Mouse (Mus musculus) MN1 (cell line): ENCODE measurements around the gene Gnptab.
"Not testable (repeated sequence)": the region's sequence is repeated elsewhere in the genome, so short reads cannot be mapped to it uniquely, and the experiment has no call there.

Experiments
- DNase-seq: peaks from one replicate; pipeline ENCODE4 v3.0.0-alpha.2; 2016; ENCODE audit warnings: low spot score

The Gnptab gene

DNA sequence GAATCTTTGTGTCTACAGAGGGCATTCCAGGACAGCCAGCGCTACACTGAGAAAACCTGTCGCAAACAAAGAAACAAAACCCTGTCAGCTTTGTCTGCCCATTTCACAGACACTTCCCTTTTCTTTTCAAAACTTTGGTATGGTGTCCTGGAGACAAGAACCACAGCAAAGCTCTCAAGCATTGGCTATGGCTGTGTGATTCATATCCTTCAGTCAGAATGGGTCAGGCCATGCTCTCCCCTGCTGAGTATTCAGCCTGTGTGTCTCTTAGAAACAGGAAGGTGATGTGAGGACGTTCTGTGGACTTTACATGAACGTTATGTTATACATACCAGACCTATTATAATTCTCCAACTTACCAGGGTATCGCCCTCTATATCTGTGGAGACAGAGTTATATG, 38.8 kb downstream of the Gnptab start:
- no peak for DNase-seq

DNA sequence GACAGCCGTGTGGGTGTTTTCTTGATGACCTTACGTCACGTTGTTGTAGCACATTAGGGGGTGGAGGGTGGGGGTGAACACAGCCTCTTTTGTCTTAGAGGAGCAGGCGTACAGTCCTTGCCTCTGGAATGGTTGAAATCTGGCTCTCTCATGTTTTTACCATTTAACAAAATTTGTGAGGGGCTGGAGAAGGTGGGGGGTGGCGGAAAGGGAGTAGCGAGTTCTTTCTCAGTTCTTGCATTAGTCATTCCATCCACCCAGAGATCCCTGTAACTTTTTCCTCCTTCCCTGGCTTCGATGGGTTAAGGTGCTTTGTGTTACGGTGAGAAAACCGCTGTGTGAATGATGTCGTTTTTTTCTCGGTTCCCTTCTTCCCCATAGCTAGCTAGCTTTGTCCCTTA, 41.2 kb downstream of the Gnptab start:
- no peak for DNase-seq

DNA sequence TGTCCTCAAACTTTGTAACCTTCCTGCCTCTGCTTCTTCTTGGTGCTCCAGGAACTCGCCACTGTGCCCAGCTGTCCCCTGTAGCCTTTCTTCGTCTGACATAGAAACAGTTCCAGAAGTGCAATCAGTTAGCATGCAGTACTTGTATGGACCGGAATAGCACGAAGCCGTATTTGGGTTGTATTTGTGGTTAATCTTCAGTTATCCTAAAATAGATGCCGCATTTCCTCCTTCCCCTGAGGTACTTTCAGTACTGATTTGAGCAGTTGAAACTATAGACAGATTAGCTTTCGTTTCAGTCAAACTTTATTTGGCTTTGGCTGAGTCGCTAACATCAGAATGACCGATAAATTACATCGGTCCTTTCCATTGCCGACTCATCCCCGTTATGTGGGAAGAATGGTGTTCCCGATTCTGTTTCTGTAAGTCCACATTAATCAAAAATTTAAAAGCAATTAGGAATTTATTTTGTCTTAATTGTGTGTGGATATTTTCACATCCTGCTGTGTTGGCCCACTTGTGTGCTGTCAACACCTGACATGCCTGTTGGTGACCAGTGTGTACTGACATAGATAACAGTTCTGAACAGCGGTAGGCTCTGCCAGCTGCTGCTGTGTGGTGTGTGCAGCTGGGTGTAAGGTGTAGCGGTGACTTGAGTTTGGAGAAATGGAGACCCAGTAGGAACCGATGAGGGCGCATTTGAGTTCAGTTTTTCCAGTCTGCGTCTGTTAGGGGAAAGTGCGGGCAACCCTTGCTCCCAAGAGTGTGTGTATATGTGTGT, 41.9 kb downstream of the Gnptab start:
- DNase-seq = no peak

DNA sequence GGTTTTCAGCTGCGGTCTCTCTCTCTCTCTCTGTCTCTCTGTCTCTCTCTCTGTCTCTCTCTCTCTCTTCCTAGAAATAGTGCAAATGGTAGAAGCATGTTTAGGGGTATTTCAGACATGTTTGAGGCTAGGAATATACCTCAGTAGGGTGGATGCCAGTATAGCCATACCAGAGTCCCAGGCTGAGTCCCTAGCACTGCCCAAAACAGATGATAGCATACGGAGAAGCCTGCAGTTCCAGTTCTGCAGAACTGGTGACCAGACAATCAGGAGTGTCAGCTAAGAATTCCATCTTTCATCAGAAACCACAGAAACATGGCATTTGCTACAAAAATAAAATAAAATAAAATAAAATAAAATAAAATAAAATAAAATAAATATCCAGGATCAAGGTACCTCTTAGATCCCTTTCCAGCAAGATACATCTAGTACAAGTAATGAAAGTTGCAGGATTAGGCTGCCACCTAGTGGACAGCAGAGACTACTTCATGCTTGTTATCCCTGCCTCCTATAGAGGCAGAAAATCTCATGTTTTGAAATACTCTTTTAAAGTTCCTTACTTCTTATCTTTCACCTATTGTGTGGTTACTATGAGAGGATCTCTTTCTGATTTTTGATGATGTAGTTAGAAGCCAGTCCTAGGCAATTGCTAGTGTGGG, 47.4 kb downstream of the Gnptab start:
- peak; percentile 84 for DNase-seq

DNA sequence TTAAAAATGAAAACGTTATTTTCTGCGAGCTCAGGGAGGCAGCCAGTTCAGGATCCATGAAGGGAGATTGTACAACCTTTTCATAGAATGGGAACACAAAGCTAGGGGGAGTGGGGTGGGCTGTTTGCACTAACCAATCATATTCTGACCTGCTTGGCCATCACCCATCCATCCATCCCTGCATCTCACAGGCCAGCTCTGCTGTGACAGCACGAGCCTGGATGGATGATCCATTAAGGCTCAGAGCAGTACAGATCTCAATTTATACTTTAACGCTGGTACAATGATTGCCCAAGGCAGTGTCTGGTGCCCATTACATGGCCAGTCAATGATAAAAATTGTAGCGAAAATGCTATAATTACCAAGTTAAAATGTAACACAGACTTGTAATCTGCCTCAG, 48.0 kb downstream of the Gnptab start:
- no peak for DNase-seq

DNA sequence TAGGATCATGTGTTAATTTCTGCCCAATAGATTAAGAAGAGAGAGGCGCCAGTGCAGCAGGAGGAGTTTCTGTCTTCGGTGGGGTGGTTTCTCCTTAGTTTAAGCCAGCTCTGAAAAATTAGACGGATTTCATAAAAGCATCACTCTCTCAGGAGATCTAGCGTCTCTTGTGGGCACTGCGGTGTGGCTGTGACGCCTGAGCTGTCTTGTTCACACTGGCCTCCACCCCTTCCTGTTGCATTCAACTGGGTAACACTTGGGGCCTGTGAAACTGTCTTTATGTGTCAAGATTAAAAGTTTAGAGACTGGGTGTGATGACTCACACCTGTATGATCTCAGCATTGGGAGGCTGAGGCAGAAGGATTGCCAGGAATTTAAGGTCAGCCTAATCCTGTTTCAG, 49.1 kb downstream of the Gnptab start:
- DNase-seq = no peak

DNA sequence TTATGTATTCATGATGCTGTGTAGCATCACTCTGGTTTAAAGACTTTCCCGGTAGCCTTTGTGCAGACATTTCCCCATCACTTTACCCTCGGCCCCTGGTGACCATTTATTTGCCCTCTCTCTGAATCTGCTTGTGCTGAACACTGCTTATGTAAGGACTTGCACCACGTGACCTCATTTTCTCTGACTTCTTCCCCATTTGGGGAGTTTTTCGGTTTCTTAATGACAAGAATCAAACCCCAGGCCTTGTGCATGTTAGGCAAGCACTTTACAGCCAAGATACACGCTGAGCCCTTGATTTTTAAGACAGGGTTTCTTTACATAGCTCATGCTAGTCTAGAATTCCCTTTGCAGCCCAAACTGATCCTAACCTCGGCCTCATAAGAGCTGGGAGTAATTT, 62.3 kb downstream of the Gnptab start:
- DNase-seq = no peak

DNA sequence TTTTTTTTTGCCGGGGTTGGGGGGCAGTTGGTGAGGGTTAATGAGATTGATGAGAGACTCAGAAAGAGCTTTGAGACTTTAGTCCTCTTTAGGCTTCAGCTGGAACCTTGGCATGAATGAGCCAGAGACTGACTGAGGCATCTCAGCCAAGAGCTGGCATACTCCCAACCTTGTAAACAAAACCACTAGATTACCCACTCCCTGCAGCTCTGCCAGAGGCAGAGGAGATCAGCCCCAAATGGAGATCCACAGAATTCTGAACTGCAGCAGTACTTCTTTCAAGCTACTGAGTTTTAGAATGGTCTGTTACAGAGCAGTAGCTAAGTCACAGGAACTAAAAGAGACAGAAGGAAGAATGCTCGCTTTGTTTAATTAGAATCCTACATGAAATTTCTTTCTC, 72.3 kb downstream of the Gnptab start:
- DNase-seq = no peak

DNA sequence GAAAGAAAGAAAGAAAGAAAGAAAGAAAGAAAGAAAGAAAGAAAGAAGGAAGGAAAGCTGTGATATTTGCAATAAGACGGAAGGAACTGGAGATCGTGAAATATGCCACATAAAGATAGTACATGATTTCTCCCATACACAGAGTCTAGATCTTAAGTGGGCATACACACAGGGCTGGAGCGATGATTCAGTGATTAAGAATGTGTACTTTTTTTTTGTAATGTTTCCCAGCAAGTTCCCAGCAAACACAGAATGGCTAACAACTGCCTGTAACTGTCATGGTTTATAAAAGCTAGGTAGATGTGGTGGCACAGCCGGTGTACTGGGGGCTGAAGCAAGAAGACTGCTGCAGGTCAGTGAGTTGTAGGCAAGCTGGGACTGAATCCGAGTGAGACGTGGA, 73.1 kb downstream of the Gnptab start:
- DNase-seq = no peak

DNA sequence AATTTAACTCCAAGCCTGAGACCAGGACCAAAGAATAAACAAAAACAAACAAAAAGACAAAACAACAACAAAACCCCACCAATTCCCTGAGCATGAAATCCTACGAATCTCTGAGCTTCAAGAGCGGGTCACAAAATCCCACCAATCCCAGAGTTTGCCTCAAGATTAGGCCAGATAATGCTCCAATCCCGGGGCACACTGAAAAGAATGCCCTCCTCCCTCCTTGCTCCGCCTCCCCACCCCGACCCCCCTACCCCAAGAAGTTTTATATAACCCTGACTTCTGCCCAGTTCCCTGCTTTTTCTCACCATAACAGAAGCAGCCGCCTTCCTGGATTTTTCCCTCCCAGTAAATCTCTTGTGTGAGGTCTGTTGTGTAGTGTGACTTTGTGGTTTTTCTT, 78.9 kb downstream of the Gnptab start:
- no peak for DNase-seq

DNA sequence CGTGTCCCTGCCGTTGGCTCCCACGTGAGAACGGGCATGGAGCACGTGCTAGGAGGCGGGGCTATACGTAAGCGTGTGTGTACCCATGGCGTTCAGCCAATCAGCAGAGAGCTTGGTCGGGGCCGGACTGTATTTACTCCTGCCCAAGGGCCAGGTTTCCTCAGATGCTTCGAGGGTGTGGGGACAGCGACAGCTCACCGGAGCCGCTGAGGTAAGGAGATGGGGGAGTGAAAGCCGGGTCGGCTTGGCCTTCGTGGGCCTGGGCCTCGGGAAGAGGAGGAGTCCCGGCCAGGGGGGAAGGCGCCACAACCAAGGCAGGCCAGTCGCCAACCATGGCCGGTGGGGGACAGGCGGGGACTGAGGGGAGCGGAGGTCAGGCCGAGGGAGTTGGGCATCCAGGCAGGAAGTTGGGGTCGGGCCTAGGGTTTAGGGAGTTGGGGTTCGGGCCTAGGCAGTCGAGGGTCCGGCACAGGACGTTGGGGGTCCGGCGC, 80.6 kb downstream of the Gnptab start, which contains the start of gene Sycp3:
Gene Sycp3, plus strand, starts transcription at position 68 of the 491 bp plus-strand sequence.
- no peak for DNase-seq

DNA sequence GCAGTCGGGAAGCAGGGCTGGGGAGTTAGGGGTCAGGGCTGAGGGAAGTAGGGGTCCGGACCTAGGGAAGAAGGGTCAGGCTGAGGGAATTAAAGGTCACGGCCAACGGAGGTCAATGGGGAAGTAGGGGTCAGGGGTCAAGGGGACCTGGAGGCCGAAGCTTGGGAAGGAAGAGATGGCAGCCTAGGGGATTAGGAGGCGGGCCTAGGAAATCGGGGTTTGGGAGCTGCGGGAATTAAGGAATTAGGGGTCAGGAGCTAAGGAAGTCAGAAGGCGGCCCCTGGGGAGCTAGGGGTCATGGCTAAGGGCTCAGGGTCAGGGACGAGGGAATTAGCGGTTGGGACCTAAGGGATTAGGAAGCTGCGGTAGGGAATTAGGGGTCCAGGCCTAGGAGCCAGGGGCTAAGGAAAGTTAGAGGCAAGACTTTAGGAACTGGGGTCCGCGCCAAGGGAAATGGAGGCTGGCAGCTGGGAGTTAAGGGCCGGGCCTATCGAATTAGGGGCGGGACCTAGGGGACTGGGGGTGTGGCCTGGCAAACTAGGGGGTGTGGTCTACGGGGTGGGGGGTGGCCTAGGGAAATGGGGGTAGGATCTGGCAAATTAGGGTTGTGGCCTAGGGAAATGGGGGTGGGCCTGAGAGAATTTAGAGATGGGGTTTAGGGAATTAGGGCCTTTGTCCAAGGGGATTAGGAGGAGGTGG, 81.3 kb downstream of the Gnptab start:
- no peak for DNase-seq

DNA sequence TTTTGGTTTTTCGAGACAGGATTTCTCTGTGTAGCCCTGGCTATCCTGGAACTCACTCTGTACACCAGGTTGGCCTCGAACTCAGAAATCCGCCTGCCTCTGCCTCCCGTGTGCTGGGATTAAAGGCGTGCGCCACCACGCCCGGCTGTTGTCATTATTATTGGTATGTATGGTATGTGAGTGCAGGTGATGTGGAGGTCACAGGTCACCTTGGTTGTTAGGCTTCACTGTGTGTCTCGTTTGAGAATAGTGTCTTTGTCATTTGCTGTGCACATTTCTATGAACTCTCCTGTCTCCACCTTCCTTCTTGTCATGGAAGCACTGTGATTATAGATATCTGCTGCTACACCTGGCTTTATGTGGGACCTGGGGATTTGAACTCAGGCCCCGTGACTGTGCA, 103.9 kb downstream of the Gnptab start:
- DNase-seq = not testable (repeated sequence)

DNA sequence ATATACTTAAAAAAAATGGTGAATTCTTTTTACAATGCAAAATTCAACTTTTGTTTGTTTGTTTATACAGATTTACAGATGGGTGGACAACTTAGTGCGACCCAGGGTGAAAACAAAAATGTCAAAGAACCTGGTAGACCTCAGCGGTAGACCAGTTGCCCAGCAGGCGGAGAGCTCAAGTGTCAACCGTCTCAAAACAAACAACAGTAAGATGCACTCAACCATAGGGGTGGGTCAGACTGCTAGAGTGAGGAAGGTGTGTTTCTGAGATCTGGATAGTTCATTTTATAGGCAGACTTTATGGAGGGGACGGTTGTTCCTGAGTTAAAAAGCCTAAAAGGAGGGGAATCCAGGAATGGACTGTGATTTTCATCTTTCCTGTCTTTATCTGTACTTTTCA, 109.7 kb downstream of the Gnptab start:
- DNase-seq = no peak

DNA sequence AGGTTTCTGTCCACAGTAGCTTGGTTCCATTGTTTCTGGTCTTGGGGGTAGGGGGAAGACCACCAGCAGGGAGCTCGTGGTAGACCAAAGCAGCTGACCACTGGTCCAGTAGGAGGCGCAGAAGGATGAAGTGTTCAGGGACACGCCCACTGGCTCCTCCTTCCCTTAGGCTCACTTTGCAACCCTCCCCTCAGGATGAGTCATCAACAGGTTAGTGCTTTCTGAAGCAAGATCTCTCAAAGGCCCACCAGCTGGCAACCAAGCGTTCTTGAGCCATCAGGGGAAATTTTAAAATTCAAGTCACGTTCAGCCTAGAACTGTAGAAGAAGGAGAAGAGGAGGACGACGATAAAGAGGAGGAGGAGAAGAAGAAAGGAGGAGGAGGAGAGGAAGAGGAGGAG, 112.7 kb downstream of the Gnptab start:
- no peak for DNase-seq

DNA sequence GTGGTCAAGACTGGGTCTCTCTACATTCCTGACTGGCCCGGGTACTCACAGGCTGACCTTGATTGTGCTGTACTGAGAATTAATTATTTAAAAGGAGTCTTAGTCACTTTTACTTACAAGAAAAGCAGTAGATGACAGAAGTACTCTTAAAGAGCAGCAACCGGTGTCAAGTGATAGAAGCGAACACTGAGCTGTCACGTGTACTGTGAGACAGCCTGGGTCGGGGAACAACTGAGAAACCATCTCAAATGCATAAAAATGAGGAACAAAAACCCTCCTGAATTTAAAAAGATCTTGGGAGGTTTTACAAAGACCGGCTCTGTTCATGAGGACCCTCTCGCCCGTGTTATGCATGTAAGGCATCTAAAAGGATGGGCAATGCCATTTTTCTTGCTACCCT, 113.7 kb downstream of the Gnptab start:
- no peak for DNase-seq

DNA sequence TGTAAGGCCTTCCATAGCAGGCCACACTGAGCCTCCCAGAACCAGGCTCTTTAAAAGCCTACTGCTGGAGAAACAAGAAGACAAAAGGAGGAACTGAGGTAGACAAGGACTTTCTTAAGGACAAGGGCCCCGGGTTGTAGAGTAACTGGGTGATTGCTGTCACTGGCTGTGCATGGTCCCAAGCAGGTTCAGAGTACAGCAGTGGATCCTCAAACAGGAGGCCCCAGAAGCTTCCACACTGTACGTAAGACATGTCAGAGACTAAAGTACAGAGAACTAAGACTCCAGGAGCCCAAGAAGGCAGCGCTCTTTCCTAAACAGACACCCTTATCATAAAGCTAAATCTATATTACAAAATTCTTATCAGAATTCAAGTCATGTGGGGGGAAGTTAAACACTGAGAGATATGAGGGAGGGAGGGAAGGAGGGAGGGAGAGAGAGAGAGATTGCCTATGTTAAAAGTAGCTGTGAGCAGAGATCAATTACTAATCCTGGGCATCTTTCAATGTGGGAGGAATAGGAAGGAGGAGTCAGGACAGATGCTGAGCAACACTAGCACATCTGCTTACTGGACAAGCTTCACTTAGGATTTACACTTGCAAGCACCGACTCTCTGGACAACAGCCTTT, 116.1 kb downstream of the Gnptab start:
- no peak for DNase-seq
